Mouse (Mus musculus) cerebellum, adult 2 months (tissue): ENCODE data around the gene Actn1.

Source experiments
- CTCF ChIP-seq: fragments of 200-500 bp; IDR thresholded peaks from 2 replicates; pipeline ENCODE4 v1.5.1; 2011; ENCODE audit warnings: low read depth, mild to moderate bottlenecking, control low read depth, low read length, moderate library complexity, borderline replicate concordance; ENCODE audit not compliant: insufficient read depth
- POLR2A ChIP-seq: fragments of 200-500 bp; IDR thresholded peaks from 2 replicates; pipeline ENCODE4 v1.6.1; 2011; ENCODE audit warnings: low read length, control low read depth, borderline replicate concordance; ENCODE audit not compliant: insufficient read depth

DNA sequence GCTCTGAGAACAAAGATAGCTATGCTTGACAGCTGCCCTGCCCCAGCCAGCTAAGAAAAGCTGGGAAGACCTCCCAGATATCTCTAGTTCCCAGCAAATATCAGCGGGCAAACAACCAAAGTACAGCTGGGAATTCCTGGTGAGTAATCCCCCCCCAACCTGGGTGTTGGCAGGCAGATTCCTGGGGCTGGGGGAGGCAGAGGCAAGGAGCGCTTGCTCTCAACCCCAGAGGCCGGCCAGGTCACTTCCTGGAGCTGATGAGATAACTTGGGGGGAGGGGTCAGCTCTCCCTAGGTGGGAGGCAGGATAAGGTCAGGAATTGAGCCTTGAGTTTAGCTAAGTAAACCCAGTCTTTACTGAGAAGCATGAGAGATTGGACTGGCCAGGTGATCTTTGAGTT, 10.8 kb upstream of the Actn1 start:
- TF ChIP-seq CTCF (no peak), POLR2A (no peak)
